Mouse (Mus musculus) right cerebral cortex, postnatal 14 days (tissue): ENCODE results near the gene Rab1b.

Experiments used
- DNase-seq: peaks from one replicate; pipeline ENCODE4 v3.0.0; 2022

The Rab1b gene

DNA sequence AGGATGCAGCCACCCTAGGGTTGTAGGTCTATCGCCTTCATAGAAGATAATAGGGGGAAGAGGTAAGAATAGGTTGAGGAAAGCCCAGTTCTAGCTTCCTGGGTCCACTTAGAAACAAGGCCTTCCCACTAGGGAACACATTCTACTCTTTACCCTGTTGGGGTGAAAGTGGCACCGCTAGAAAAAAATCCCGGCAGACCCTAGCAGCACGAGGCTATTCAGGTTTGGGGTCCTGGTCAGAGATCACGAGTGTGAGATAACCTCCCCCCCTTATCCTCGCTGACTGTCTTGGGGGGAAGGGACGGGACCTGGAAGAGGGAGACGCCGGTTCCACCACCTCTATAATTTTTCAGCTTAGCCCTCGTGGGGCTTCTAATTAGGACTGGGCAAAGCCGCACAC lies 35.8 kb downstream of the Rab1b start:
- no peak for DNase-seq

DNA sequence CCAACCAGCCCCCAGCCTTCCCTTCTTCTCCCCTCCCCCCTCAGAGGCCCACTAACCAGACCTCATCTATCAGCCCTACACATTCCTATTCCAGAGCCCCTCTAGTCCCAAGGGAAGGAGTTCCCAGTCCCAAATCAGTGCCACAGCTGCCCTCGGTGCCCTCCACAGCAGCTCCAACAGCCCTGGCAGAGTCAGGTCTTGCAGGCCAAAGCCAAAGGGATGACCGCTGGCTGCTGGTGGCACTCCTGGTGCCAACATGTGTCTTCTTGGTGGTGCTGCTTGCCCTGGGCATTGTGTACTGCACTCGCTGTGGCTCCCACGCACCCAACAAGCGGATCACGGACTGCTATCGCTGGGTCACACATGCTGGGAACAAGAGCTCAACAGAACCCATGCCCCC lies 36.9 kb downstream of the Rab1b start:
- DNase-seq: no peak

- DNase-seq: no peak
Measured at GRCm38 (mm10) chr19:5069486-5069885, 37.4 kb downstream of the Rab1b start.

DNA sequence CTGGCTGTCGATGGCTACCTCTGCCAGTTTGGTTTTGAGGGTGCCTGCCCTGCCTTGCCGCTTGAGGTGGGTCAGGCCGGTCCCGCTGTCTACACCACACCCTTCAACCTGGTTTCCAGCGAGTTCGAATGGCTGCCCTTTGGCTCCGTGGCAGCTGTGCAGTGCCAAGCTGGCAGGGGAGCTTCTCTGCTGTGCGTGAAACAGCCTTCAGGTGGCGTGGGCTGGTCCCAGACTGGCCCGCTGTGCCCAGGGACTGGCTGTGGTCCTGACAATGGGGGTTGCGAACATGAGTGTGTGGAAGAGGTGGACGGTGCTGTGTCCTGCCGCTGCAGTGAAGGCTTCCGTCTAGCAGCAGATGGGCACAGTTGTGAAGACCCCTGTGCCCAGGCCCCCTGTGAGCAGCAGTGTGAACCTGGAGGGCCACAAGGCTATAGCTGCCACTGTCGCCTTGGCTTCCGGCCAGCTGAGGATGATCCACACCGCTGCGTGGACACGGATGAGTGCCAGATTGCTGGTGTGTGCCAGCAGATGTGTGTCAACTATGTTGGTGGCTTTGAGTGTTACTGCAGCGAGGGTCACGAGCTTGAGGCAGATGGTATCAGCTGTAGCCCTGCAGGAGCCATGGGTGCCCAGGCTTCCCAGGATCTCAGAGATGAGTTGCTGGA lies 38.2 kb downstream of the Rab1b start:
- no peak for DNase-seq

DNA sequence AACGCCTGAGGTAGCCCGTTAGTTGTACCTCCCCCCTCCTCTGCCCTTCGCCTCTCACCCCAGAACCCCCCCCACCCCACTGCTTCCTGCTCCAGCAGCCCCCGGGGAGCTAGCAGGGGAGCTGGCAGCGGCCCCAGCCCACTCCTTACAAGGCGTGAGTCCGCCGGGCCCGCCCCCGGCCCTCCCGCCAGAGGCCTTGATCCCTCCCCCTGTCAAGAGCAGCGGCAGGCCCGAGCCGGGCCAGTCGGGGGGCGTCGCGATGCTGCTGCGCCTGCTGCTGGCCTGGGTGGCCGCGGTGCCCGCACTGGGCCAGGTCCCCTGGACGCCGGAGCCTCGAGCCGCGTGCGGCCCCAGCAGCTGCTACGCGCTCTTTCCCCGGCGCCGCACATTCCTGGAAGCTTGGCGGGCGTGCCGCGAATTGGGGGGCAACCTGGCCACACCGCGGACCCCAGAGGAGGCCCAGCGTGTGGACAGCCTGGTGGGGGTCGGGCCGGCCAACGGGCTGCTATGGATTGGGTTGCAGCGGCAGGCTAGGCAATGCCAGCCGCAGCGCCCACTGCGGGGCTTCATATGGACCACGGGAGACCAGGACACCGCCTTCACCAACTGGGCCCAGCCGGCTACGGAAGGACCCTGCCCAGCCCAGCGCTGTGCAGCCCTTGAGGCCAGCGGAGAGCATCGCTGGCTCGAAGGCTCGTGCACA lies 38.9 kb downstream of the Rab1b start, which contains the start of gene Cd248:
TSS of gene Cd248 (plus strand) at position 212 of the 703 bp plus-strand sequence.
- DNase-seq: no peak

DNA sequence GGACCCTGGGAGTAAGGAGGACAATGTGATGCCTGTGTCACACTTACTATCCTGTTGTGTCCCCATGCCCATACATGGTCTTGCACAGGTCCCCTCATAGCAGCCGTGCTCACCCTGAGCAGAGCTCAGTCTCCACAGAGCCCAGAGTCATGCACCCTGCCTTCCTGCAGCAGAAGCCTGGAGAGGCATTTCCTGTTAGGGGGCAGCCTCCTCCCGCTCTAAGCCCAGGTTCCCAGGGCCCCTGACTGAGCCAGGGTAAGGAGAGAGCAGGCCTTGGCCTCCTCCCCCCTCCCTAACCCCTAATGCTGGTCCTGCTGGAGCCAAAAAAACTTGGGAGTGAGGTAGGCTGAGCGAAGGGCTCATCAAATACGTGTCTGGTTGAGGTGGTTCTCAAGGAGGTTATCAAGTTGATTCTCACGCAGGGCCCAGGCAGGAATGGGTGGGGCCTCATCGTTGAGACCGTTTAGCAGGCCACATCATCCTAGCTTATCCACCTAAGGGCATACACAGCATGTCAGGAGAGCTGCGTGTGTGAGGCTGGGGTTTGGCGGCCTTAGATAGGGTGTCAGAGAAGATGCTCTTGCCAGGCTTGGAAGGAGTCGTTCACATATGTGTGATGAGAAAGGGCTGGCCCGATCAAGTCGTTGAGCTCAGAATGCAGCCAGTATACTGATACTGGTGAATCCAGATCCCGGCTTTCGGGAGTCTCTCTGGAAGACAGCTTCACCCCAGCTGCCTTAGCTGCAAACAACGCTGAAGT lies 39.7 kb downstream of the Rab1b start:
- no peak for DNase-seq

GRCm38 (mm10) chr19:5065104-5065503 lies 41.8 kb downstream of the Rab1b start:
- DNase-seq: no peak

DNA sequence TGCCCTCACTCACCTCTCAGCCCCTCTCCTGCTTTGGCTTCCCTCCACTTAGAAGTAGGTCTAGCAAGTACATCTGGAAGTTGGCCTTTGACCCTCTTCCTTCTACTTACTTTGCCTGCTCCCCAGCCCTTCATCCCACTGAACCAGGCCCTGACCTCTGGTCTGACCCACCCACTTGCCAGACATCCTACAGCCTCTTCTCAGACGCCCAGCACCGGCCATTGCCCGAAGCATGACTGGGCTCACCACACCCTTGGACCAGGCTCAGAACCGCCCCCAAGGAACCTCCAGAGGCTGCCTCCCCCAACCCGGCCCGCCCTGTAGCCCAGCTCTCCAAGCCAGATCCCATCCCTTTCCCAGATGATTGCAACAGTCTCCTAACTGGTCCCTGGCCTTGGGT lies 44.4 kb downstream of the Rab1b start:
- DNase-seq: no peak

DNA sequence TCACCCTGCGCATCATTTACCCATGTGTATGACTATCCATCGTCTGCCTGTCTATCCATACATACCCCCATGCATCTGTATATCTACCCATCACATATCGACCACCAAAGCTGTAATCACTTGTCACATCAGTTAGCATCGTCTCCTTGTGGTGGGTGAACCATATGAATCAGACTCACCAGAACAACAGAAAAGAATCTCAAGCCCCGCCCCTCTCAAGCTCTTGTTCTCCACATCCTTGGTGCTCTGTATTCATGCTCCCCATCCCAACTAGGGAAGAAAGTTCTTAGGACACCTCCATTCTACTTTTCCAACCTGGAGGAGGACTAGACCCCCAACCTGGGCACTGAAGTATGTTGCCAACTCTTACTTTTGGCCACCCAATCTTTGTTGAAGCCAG lies 44.8 kb downstream of the Rab1b start:
- no peak for DNase-seq

GRCm38 (mm10) chr19:5060365-5061330 lies 46.2 kb downstream of the Rab1b start:
- DNase-seq: no peak

GRCm38 (mm10) chr19:5058801-5059771 lies 47.8 kb downstream of the Rab1b start:
- no peak for DNase-seq

GRCm38 (mm10) chr19:5057876-5058775 lies 48.7 kb downstream of the Rab1b start:
- no peak for DNase-seq

DNA sequence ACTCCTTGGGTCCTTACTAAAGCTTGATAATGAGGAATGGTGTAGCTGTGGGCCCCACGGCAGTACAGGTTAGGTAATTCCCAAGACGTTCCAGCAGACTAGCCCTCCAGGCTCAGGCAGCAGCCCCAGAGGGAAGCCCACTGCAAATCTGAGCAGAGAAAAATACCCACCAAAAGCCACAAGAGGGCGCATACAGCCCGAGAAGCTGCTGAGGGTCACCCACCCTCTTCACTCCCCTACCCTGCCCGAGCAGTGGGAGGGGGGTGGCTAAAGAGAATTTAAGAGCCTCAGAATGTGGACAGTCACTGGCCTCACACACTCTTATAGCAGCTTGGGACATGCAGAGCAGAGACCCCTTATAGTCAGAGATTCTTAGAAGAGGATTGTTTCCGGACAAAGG lies 50.6 kb downstream of the Rab1b start:
- DNase-seq: no peak

DNA sequence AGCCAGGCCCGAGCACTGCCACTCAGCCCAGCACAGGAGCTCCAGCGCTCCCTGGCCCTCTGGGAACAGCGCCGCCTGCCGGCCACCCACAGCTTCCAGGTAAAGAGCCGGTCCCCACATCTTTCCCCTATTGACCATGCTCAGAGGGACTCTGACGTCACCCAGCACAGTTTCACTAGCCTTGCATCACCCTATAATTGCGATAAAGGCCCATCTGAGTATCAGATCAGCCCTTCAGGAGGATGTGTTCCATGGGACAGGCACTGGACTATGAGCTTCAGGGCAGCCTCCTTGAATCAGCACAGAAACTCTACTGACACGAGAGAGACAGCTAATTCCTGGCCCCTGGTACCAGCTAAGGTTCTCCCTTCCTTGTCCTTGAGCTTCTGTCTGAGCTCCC lies 53.0 kb downstream of the Rab1b start:
- DNase-seq: peak; percentile 59

DNA sequence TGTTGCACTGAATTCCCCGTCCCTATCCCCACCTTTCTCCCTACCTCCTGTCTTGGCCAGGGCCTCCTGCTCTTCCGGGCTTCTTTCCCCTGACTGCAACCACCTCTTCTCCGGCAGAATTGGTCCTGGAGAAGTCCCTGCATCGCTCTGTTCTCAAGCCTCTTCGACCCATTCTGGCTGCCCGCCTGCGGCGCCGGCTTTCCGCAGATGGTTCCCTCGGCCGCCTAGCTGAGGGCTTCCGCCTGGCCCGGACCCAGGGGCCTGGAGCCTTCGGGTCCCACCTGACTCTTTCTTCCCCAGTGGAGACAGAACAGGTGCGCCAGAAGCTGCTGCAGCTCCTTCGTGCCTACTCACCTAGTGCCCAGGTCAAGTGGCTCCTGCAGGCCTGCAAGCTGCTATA lies 54.0 kb downstream of the Rab1b start:
- DNase-seq: no peak

DNA sequence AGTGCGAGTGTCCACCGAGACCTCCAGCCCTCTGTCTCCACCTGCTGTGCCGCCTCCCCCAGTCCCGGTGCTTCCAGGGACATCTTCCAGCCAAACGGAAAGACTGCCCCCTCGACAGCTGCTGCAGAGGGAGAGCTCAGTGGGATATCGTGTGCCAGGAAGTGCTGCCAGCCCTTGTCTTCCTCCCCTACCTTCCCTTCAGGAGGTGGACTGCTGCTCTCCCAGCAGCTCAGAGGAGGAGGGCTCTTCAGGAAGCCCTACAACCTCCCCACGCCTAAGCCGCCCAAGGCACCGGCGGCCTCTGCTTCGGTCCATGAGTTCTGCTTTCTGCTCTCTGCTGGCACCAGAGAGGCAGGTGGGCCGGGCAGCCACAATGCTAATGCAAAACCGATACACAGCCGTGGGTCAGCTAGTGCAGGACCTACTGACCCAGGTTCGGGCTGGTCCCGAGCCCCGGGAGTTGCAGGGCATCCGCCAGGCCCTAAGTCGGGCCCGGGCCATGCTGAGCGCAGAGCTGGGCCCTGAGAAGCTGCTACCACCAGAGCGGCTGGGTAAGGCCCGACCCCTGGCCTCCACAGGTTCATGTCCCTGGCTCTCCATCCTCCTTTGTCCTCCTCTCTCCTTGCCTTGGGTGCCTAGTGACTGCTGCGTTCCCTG lies 54.6 kb downstream of the Rab1b start:
- DNase-seq: no peak

- no peak for DNase-seq
Measured at GRCm38 (mm10) chr19:5051515-5051914, 55.4 kb downstream of the Rab1b start.

DNA sequence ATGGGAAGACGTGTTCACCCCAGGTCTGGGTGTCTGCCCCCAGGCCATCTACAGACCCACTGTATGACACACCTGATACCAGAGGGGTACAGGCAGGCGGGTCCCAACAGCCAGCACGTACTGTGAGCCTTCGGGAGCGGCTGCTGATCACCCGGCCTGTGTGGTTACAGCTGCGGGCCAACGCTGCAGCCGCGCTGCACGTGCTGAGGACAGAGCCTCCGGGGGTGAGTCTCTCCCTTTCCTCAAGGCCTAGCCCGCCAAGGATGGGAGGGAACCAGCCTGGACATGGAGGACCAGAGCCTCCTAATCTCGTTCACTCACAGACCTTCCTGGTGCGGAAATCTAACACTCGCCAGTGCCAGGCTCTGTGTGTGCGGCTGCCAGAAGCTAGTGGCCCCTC lies 55.8 kb downstream of the Rab1b start:
- no peak for DNase-seq

GRCm38 (mm10) chr19:5050047-5050905 lies 56.6 kb downstream of the Rab1b start, which contains the start of gene Rin1:
TSS of gene Rin1 (plus strand) at chr19:5050481.
- no peak for DNase-seq
